Mouse (Mus musculus): ENCODE data around the gene Gm17304.

Gm17304 gene

GRCm38 (mm10) chr5:106608798-106609197 is at the start of gene Gm17304:
Gene Gm17304 (plus strand): TSS chr5:106609098.
- no peak for DNase-seq

GRCm38 (mm10) chr5:106560631-106561498 is 48.0 kb upstream of the Gm17304 start:
- DNase-seq: peak in 1 of 2 experiments; percentile 34

- DNase-seq: no peak
These were observed 47.4 kb upstream of the Gm17304 start for GRCm38 (mm10) chr5:106561499-106561822.

- no peak for DNase-seq
These were observed 42.9 kb upstream of the Gm17304 start for GRCm38 (mm10) chr5:106566025-106566424.

GRCm38 (mm10) chr5:106573742-106574559 is 34.9 kb upstream of the Gm17304 start:
- peak in 1 of 2 experiments; percentile 33 for DNase-seq

- DNase-seq: peak; percentile 71 to 80
These were observed 34.3 kb upstream of the Gm17304 start for GRCm38 (mm10) chr5:106574560-106574946.

GRCm38 (mm10) chr5:106575098-106575497 is 33.8 kb upstream of the Gm17304 start:
- DNase-seq: no peak

- DNase-seq: no peak
These were observed 31.5 kb upstream of the Gm17304 start for GRCm38 (mm10) chr5:106577237-106577888.

GRCm38 (mm10) chr5:106580943-106581342 is 28.0 kb upstream of the Gm17304 start:
- no peak for DNase-seq

- no peak for DNase-seq
These were observed 19.9 kb upstream of the Gm17304 start for GRCm38 (mm10) chr5:106589006-106589405.

GRCm38 (mm10) chr5:106589670-106590069 is 19.2 kb upstream of the Gm17304 start:
- peak; percentile 7 to 48 for DNase-seq

GRCm38 (mm10) chr5:106590686-106591085 is 18.2 kb upstream of the Gm17304 start:
- no peak for DNase-seq

GRCm38 (mm10) chr5:106594388-106594787 is 14.5 kb upstream of the Gm17304 start:
- no peak for DNase-seq

- DNase-seq: no peak
These were observed 11.4 kb upstream of the Gm17304 start for GRCm38 (mm10) chr5:106597472-106597871.

- no peak for DNase-seq
These were observed 9.4 kb upstream of the Gm17304 start for GRCm38 (mm10) chr5:106599482-106599881.

- no peak for DNase-seq
These were observed 4.5 kb upstream of the Gm17304 start for GRCm38 (mm10) chr5:106604381-106604780.

- DNase-seq: peak; percentile 51 to 56
These were observed 3.8 kb upstream of the Gm17304 start for GRCm38 (mm10) chr5:106605096-106605495.

GRCm38 (mm10) chr5:106607081-106607480 is 1.8 kb upstream of the Gm17304 start:
- DNase-seq: no peak

- no peak for DNase-seq
These were observed 3.3 kb downstream of the Gm17304 start for GRCm38 (mm10) chr5:106612151-106612550.

GRCm38 (mm10) chr5:106614570-106614969 is 5.7 kb downstream of the Gm17304 start:
- DNase-seq: no peak

- DNase-seq: no peak
These were observed 6.1 kb downstream of the Gm17304 start for GRCm38 (mm10) chr5:106615006-106615405.

- no peak for DNase-seq
These were observed 11.5 kb downstream of the Gm17304 start for GRCm38 (mm10) chr5:106620446-106620845.

GRCm38 (mm10) chr5:106622193-106622592 is 13.3 kb downstream of the Gm17304 start:
- no peak for DNase-seq

Data from kidney, postnatal 25 days (tissue).